Mouse (Mus musculus): ENCODE measurements at regions not wholly inside any gene's neighbourhood (a gene's known extent, or its start where the extent isn't known, plus 50 kb on each side); places are given as distances from the start of the nearest gene placed in this dataset.

- peaks cover 71% of the 10 kb centered on the region for H3K9me3 ChIP-seq (replicated peaks)
Measured at GRCm38 (mm10) chr5:119739386-119739785, 68.9 kb downstream of the Tbx3 start.

GRCm38 (mm10) chr5:119741116-119741515, 70.6 kb downstream of the Tbx3 start:
- TF ChIP-seq GATA2 (IDR thresholded peaks at IDR 0.05; ENCODE audit: borderline replicate concordance, low read depth, low read length) (no peak), POLR2AphosphoS5 (IDR thresholded peaks at IDR 0.05; ENCODE audit: insufficient replicate concordance, low read depth, low read length) (no peak), TAL1 (conservative IDR thresholded peaks at IDR 0.05; ENCODE audit: low read depth, low read length) (no peak)
- H3K36me3 ChIP-seq (replicated peaks) = no peaks in the 10 kb centered on the region
- peaks cover 74% of the 10 kb centered on the region for H3K9me3 ChIP-seq (replicated peaks)
- no peaks in the 10 kb centered on the region for H3K27me3 ChIP-seq (ENCODE audit: insufficient read depth, low read length)
- H3K4me1 ChIP-seq (ENCODE audit: insufficient read depth, low read depth, low read length) = no peaks in the 10 kb centered on the region
- H3K4me3 ChIP-seq (ENCODE audit: low read depth, low read length) = no peak overlapping the region
- DNase-seq (ENCODE audit: low spot score) (no peak), ATAC-seq (ENCODE audit: extremely low read depth, insufficient number of reproducible peaks, low FRiP score, poor library complexity, severe bottlenecking) (no peak)

More at GRCm38 (mm10) chr5:119739386-119739785, 68.9 kb downstream of the Tbx3 start:
- H3K4me3 ChIP-seq (ENCODE audit: low read depth, low read length) = no peak overlapping the region
- TF ChIP-seq CTCF (IDR thresholded peaks at IDR 0.05; ENCODE audit: low read depth, low read length) (no peak), GATA2 (IDR thresholded peaks at IDR 0.05; ENCODE audit: borderline replicate concordance, low read depth, low read length) (no peak), GATA1 (IDR thresholded peaks at IDR 0.05; ENCODE audit: borderline replicate concordance, low read length) (no peak), TAL1 (conservative IDR thresholded peaks at IDR 0.05; ENCODE audit: low read depth, low read length) (no peak), POLR2AphosphoS5 (IDR thresholded peaks at IDR 0.05; ENCODE audit: insufficient replicate concordance, low read depth, low read length) (no peak)
- no peaks in the 10 kb centered on the region for H3K27me3 ChIP-seq (ENCODE audit: insufficient read depth, low read length)
- H3K4me1 ChIP-seq (ENCODE audit: insufficient read depth, low read depth, low read length) = no peaks in the 10 kb centered on the region
- no peak for DNase-seq (ENCODE audit: low spot score)
- no peak for ATAC-seq (ENCODE audit: extremely low read depth, insufficient number of reproducible peaks, low FRiP score, poor library complexity, severe bottlenecking)
- H3K36me3 ChIP-seq (replicated peaks) = no peaks in the 10 kb centered on the region

GRCm38 (mm10) chr5:119743733-119744132, 73.3 kb downstream of the Tbx3 start:
- Histone ChIP-seq H3K4me1 (ENCODE audit: insufficient read depth, low read depth, low read length) (no peaks in the 10 kb centered on the region), H3K36me3 (replicated peaks) (no peaks in the 10 kb centered on the region), H3K9me3 (replicated peaks) (peaks cover 90% of the 10 kb centered on the region), H3K27me3 (ENCODE audit: insufficient read depth, low read length) (no peaks in the 10 kb centered on the region), H3K4me3 (ENCODE audit: low read depth, low read length) (no peak overlapping the region)
- ATAC-seq (ENCODE audit: extremely low read depth, insufficient number of reproducible peaks, low FRiP score, poor library complexity, severe bottlenecking) (no peak), DNase-seq (ENCODE audit: low spot score) (no peak)
- TF ChIP-seq TAL1 (conservative IDR thresholded peaks at IDR 0.05; ENCODE audit: low read depth, low read length) (no peak), POLR2AphosphoS5 (IDR thresholded peaks at IDR 0.05; ENCODE audit: insufficient replicate concordance, low read depth, low read length) (no peak), CTCF (IDR thresholded peaks at IDR 0.05; ENCODE audit: low read depth, low read length) (no peak), GATA1 (IDR thresholded peaks at IDR 0.05; ENCODE audit: borderline replicate concordance, low read length) (no peak), GATA2 (IDR thresholded peaks at IDR 0.05; ENCODE audit: borderline replicate concordance, low read depth, low read length) (no peak)

GRCm38 (mm10) chr5:119747038-119747437, 76.6 kb downstream of the Tbx3 start:
- H3K4me1 ChIP-seq (ENCODE audit: insufficient read depth, low read depth, low read length) = no peaks in the 10 kb centered on the region
- ATAC-seq (ENCODE audit: extremely low read depth, insufficient number of reproducible peaks, low FRiP score, poor library complexity, severe bottlenecking) (no peak), DNase-seq (ENCODE audit: low spot score) (no peak)
- H3K9me3 ChIP-seq (replicated peaks) = peaks cover 90% of the 10 kb centered on the region
- TF ChIP-seq POLR2AphosphoS5 (IDR thresholded peaks at IDR 0.05; ENCODE audit: insufficient replicate concordance, low read depth, low read length) = no peak
- TF ChIP-seq GATA1 (IDR thresholded peaks at IDR 0.05; ENCODE audit: borderline replicate concordance, low read length) = no peak
- no peak for TF ChIP-seq GATA2 (IDR thresholded peaks at IDR 0.05; ENCODE audit: borderline replicate concordance, low read depth, low read length)
- TF ChIP-seq CTCF (IDR thresholded peaks at IDR 0.05; ENCODE audit: low read depth, low read length) = no peak
- TF ChIP-seq TAL1 (conservative IDR thresholded peaks at IDR 0.05; ENCODE audit: low read depth, low read length) = no peak
- no peaks in the 10 kb centered on the region for H3K36me3 ChIP-seq (replicated peaks)
- H3K27me3 ChIP-seq (ENCODE audit: insufficient read depth, low read length) = no peaks in the 10 kb centered on the region
- no peak overlapping the region for H3K4me3 ChIP-seq (ENCODE audit: low read depth, low read length)

GRCm38 (mm10) chr5:119748667-119749066, 78.2 kb downstream of the Tbx3 start:
- DNase-seq (ENCODE audit: low spot score) (no peak), ATAC-seq (ENCODE audit: extremely low read depth, insufficient number of reproducible peaks, low FRiP score, poor library complexity, severe bottlenecking) (no peak)
- H3K36me3 ChIP-seq (replicated peaks) = no peaks in the 10 kb centered on the region
- no peaks in the 10 kb centered on the region for H3K27me3 ChIP-seq (ENCODE audit: insufficient read depth, low read length)
- no peak overlapping the region for H3K4me3 ChIP-seq (ENCODE audit: low read depth, low read length)
- no peaks in the 10 kb centered on the region for H3K4me1 ChIP-seq (ENCODE audit: insufficient read depth, low read depth, low read length)
- H3K9me3 ChIP-seq (replicated peaks) = peaks cover 89% of the 10 kb centered on the region
- TF ChIP-seq GATA1 (IDR thresholded peaks at IDR 0.05; ENCODE audit: borderline replicate concordance, low read length) (no peak), CTCF (IDR thresholded peaks at IDR 0.05; ENCODE audit: low read depth, low read length) (no peak), TAL1 (conservative IDR thresholded peaks at IDR 0.05; ENCODE audit: low read depth, low read length) (no peak), GATA2 (IDR thresholded peaks at IDR 0.05; ENCODE audit: borderline replicate concordance, low read depth, low read length) (no peak), POLR2AphosphoS5 (IDR thresholded peaks at IDR 0.05; ENCODE audit: insufficient replicate concordance, low read depth, low read length) (no peak)

- no peaks in the 10 kb centered on the region for H3K36me3 ChIP-seq (replicated peaks)
- no peak overlapping the region for H3K4me3 ChIP-seq (ENCODE audit: low read depth, low read length)
- TF ChIP-seq GATA2 (IDR thresholded peaks at IDR 0.05; ENCODE audit: borderline replicate concordance, low read depth, low read length) = no peak
- TF ChIP-seq CTCF (IDR thresholded peaks at IDR 0.05; ENCODE audit: low read depth, low read length) = no peak
- no peak for TF ChIP-seq GATA1 (IDR thresholded peaks at IDR 0.05; ENCODE audit: borderline replicate concordance, low read length)
- no peak for TF ChIP-seq TAL1 (conservative IDR thresholded peaks at IDR 0.05; ENCODE audit: low read depth, low read length)
- TF ChIP-seq POLR2AphosphoS5 (IDR thresholded peaks at IDR 0.05; ENCODE audit: insufficient replicate concordance, low read depth, low read length) = no peak
- H3K27me3 ChIP-seq (ENCODE audit: insufficient read depth, low read length) = no peaks in the 10 kb centered on the region
- ATAC-seq (ENCODE audit: extremely low read depth, insufficient number of reproducible peaks, low FRiP score, poor library complexity, severe bottlenecking) = no peak
- peaks cover 88% of the 10 kb centered on the region for H3K9me3 ChIP-seq (replicated peaks)
- no peaks in the 10 kb centered on the region for H3K4me1 ChIP-seq (ENCODE audit: insufficient read depth, low read depth, low read length)
- DNase-seq (ENCODE audit: low spot score) = no peak
Measured at GRCm38 (mm10) chr5:119749153-119749552, 78.7 kb downstream of the Tbx3 start.
